Mouse (Mus musculus) embryonic facial prominence, embryonic 12.5 days (tissue): Measurements from ENCODE around the gene Aknad1. TPM values are rescaled to one million over a fixed set of nuclear protein-coding genes. Genes with fewer than 3 reads are reported as not detected.

Experiments
- ATAC-seq: fragments of 200-750 bp; cut with Nextera tagmentation; 2 replicates; pipeline ENCODE4 v1.8.0; 2017; ENCODE audit not compliant: insufficient number of reproducible peaks, insufficient read depth, low FRiP score, low TSS enrichment
- H3K27ac ChIP-seq: fragments of 300-500 bp; sonication (generic); 2 replicates; pipeline ENCODE4 v1.5.1; 2016; ENCODE audit warnings: mild to moderate bottlenecking
- H3K27me3 ChIP-seq: fragments of 300-500 bp; sonication (generic); 2 replicates; pipeline ENCODE4 v1.6.1; 2016; ENCODE audit warnings: mild to moderate bottlenecking, moderate library complexity
- H3K36me3 ChIP-seq: fragments of 300-500 bp; sonication (generic); 2 replicates; pipeline ENCODE4 v1.6.1; 2016; ENCODE audit warnings: mild to moderate bottlenecking
- H3K4me1 ChIP-seq: fragments of 300-500 bp; sonication (generic); 2 replicates; pipeline ENCODE4 v1.6.1; 2016
- H3K4me2 ChIP-seq: fragments of 300-500 bp; sonication (generic); replicated peaks from 2 replicates; pipeline ENCODE4 v1.6.1; 2016; ENCODE audit warnings: mild to moderate bottlenecking, moderate library complexity
- H3K4me3 ChIP-seq: fragments of 300-500 bp; sonication (generic); 2 replicates; pipeline ENCODE4 v1.5.1; 2016; ENCODE audit warnings: mild to moderate bottlenecking
- H3K9ac ChIP-seq: fragments of 300-500 bp; sonication (generic); 2 replicates; pipeline ENCODE4 v1.6.1; 2016; ENCODE audit warnings: mild to moderate bottlenecking, moderate library complexity
- H3K9me3 ChIP-seq: fragments of 300-500 bp; sonication (generic); 2 replicates; pipeline ENCODE4 v1.6.1; 2016; ENCODE audit warnings: mild to moderate bottlenecking, moderate library complexity
- WGBS: fragments of 180-500 bp; shearing (Covaris S2); methylation state at CpG from one replicate; pipeline ENCODE4 v1.1.7; 2016; 5-methylcytosine and 5-hydroxymethylcytosine counted together
- polyA plus RNA-seq: library from polyadenylated mRNA; unstranded; fragments of >200 nt; fragmentation: Nextera tagmentation; extraction: Ambion mirVana; gene quantifications from 2 replicates; pipeline ENCODE4 v1.2.1, GENCODE M21; 2016

Aknad1 gene
- polyA plus RNA-seq, 1 experiment from 2014 or later, result 0.36 TPM

- WGBS, result 38% methylated on average over 6 of the region's 6 CpGs
- no peak overlapping the region for H3K9ac ChIP-seq
- H3K4me2 ChIP-seq, result no peak overlapping the region
- no peaks in the 10 kb centered on the region for H3K27me3 ChIP-seq
- ATAC-seq, result peak; percentile 81
- H3K9me3 ChIP-seq, result no peaks in the 10 kb centered on the region
- H3K27ac ChIP-seq, result peak overlapping the region; percentile 18
- H3K4me3 ChIP-seq, result no peak overlapping the region
- H3K4me1 ChIP-seq, result peaks cover 6% of the 10 kb centered on the region; the same call in 1 of the 2 replicates
- H3K36me3 ChIP-seq, result no peaks in the 10 kb centered on the region
Measured at GRCm38 (mm10) chr3:108770725-108771368, 31.4 kb downstream of the Aknad1 start.

GRCm38 (mm10) chr3:108772211-108772610, 32.8 kb downstream of the Aknad1 start:
- no peak for ATAC-seq
- H3K9me3 ChIP-seq, result no peaks in the 10 kb centered on the region
- H3K36me3 ChIP-seq, result no peaks in the 10 kb centered on the region
- H3K27me3 ChIP-seq, result no peaks in the 10 kb centered on the region
- no peak overlapping the region for H3K4me2 ChIP-seq
- H3K9ac ChIP-seq, result no peak overlapping the region
- no peak overlapping the region for H3K27ac ChIP-seq
- peaks cover 6% of the 10 kb centered on the region; the same call in 1 of the 2 replicates for H3K4me1 ChIP-seq
- H3K4me3 ChIP-seq, result no peak overlapping the region
- 86% methylated on average over 13 of the region's 13 CpGs for WGBS

- H3K27ac ChIP-seq, result no peak overlapping the region
- no peak for ATAC-seq
- no peak overlapping the region for H3K4me3 ChIP-seq
- no peaks in the 10 kb centered on the region for H3K9me3 ChIP-seq
- no peaks in the 10 kb centered on the region for H3K27me3 ChIP-seq
- H3K9ac ChIP-seq, result no peak overlapping the region
- 80% methylated on average over 3 of the region's 3 CpGs for WGBS
- no peaks in the 10 kb centered on the region for H3K36me3 ChIP-seq
- peaks cover 6% of the 10 kb centered on the region; the same call in 1 of the 2 replicates for H3K4me1 ChIP-seq
- no peak overlapping the region for H3K4me2 ChIP-seq
Measured at GRCm38 (mm10) chr3:108772811-108773210, 33.4 kb downstream of the Aknad1 start.

- Histone ChIP-seq H3K27ac (no peak overlapping the region), H3K9ac (no peak overlapping the region), H3K36me3 (no peaks in the 10 kb centered on the region), H3K4me2 (no peak overlapping the region), H3K4me3 (no peak overlapping the region), H3K4me1 (peaks cover 11% of the 10 kb centered on the region; the same call in 1 of the 2 replicates), H3K9me3 (no peaks in the 10 kb centered on the region), H3K27me3 (no peaks in the 10 kb centered on the region)
- no peak for ATAC-seq
- whole genome bisulfite sequencing, result 66% methylated on average over 4 of the region's 4 CpGs
Measured at GRCm38 (mm10) chr3:108778761-108779540, 39.5 kb downstream of the Aknad1 start.

- H3K4me3 ChIP-seq, result no peak overlapping the region
- H3K27ac ChIP-seq, result peak overlapping the region; percentile 51; the same call in 1 of the 2 replicates
- ATAC-seq, result no peak
- no peak overlapping the region for H3K4me2 ChIP-seq
- peaks cover 12% of the 10 kb centered on the region; the same call in 1 of the 2 replicates for H3K9me3 ChIP-seq
- no peaks in the 10 kb centered on the region for H3K27me3 ChIP-seq
- WGBS, result 49% methylated on average over 10 of the region's 10 CpGs
- peaks cover 11% of the 10 kb centered on the region; the same call in 1 of the 2 replicates for H3K4me1 ChIP-seq
- H3K9ac ChIP-seq, result no peak overlapping the region
- H3K36me3 ChIP-seq, result no peaks in the 10 kb centered on the region
Measured at GRCm38 (mm10) chr3:108781238-108781883, 41.9 kb downstream of the Aknad1 start.

DNA sequence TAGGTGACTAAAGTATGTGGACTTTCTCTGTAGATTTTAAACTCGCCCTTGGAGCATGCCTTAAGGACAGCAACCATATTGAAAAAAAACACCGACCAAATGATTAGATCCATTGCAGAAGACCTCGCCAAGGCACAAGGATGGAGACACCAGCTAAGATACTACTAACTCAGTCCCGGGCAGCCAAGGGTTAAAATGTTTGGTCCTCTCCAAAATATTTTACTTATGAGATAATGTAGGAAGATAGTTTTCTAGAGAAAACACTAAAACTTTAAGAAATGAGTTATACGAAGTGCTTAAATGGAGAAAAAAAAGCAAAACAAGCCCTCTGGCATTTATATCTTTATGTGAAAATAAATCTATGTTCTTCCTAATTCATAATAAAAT, 42.4 kb downstream of the Aknad1 start:
- no peak for ATAC-seq
- Histone ChIP-seq H3K4me2 (no peak overlapping the region), H3K36me3 (no peaks in the 10 kb centered on the region), H3K4me1 (peaks cover 11% of the 10 kb centered on the region; the same call in 1 of the 2 replicates), H3K9me3 (peaks cover 12% of the 10 kb centered on the region; the same call in 1 of the 2 replicates), H3K9ac (no peak overlapping the region), H3K27ac (no peak overlapping the region), H3K27me3 (no peaks in the 10 kb centered on the region), H3K4me3 (no peak overlapping the region)
- 70% methylated on average over 5 of the region's 5 CpGs for WGBS

- H3K9me3 ChIP-seq, result peaks cover 12% of the 10 kb centered on the region; the same call in 1 of the 2 replicates
- H3K27ac ChIP-seq, result peak overlapping the region; percentile 60; the same call in 1 of the 2 replicates
- H3K4me3 ChIP-seq, result no peak overlapping the region
- H3K4me2 ChIP-seq, result no peak overlapping the region
- no peak overlapping the region for H3K9ac ChIP-seq
- H3K4me1 ChIP-seq, result peaks cover 11% of the 10 kb centered on the region; the same call in 1 of the 2 replicates
- 47% methylated on average over 6 of the region's 6 CpGs for WGBS
- no peaks in the 10 kb centered on the region for H3K36me3 ChIP-seq
- no peaks in the 10 kb centered on the region for H3K27me3 ChIP-seq
- no peak for ATAC-seq
Measured at GRCm38 (mm10) chr3:108782364-108782895, 43.0 kb downstream of the Aknad1 start.

DNA sequence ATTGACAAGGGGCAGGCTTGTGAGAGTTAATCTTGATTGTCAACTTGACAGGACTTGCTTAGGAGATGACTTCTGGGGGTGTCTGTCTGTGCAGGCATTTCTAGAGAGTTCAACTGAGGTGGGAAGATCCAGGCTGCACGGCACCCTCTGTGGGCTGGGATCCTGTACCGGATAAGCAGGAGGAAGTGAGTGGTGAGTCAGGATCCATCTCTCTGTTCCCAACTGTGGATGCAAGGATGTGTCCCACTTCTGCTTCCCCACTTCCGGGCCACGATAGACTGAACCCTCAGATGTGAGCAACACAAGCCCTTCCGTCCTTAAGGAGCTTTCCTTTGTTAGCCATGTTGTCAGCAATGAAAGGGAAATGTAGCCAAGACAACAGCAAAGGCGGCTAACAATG, 47.1 kb downstream of the Aknad1 start:
- H3K4me2 ChIP-seq, result no peak overlapping the region
- H3K4me1 ChIP-seq, result peaks cover 30% of the 10 kb centered on the region; the same call in 1 of the 2 replicates
- H3K9me3 ChIP-seq, result peaks cover 12% of the 10 kb centered on the region; the same call in 1 of the 2 replicates
- no peak overlapping the region for H3K9ac ChIP-seq
- no peak for ATAC-seq
- no peak overlapping the region for H3K27ac ChIP-seq
- no peak overlapping the region for H3K4me3 ChIP-seq
- no peaks in the 10 kb centered on the region for H3K36me3 ChIP-seq
- H3K27me3 ChIP-seq, result no peaks in the 10 kb centered on the region
- 84% methylated on average over 6 of the region's 6 CpGs for WGBS

GRCm38 (mm10) chr3:108787754-108788454, 48.4 kb downstream of the Aknad1 start:
- peaks cover 12% of the 10 kb centered on the region; the same call in 1 of the 2 replicates for H3K9me3 ChIP-seq
- H3K4me1 ChIP-seq, result peaks cover 33% of the 10 kb centered on the region; the same call in 1 of the 2 replicates
- no peak overlapping the region for H3K4me2 ChIP-seq
- ATAC-seq, result no peak
- H3K4me3 ChIP-seq, result no peak overlapping the region
- 41% methylated on average over 12 of the region's 12 CpGs for WGBS
- H3K9ac ChIP-seq, result no peak overlapping the region
- no peak overlapping the region for H3K27ac ChIP-seq
- no peaks in the 10 kb centered on the region for H3K27me3 ChIP-seq
- peaks cover 7% of the 10 kb centered on the region; the same call in 1 of the 2 replicates for H3K36me3 ChIP-seq

DNA sequence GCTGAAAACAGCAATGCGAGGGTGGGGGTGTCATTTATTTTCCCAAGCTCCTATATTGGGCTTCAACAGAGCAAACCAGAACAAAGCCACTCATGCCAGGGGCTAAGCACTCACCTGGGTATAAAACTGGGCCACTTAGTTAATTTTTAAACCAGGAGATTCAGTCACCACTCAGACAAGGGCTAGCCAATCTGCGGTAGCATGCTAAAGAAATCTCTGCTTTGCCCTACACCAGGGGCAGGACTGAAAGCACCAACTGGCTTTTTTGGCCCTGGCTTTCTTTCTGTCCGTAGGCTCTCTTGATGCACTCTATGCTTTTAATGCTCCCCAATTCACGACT, 49.0 kb downstream of the Aknad1 start:
- Histone ChIP-seq H3K27me3 (no peaks in the 10 kb centered on the region), H3K4me1 (peaks cover 33% of the 10 kb centered on the region; the same call in 1 of the 2 replicates), H3K27ac (no peak overlapping the region), H3K9ac (no peak overlapping the region), H3K4me2 (no peak overlapping the region), H3K4me3 (no peak overlapping the region), H3K36me3 (peaks cover 7% of the 10 kb centered on the region; the same call in 1 of the 2 replicates), H3K9me3 (peaks cover 12% of the 10 kb centered on the region; the same call in 1 of the 2 replicates)
- WGBS, result 87% methylated on average over 4 of the region's 4 CpGs
- no peak for ATAC-seq

DNA sequence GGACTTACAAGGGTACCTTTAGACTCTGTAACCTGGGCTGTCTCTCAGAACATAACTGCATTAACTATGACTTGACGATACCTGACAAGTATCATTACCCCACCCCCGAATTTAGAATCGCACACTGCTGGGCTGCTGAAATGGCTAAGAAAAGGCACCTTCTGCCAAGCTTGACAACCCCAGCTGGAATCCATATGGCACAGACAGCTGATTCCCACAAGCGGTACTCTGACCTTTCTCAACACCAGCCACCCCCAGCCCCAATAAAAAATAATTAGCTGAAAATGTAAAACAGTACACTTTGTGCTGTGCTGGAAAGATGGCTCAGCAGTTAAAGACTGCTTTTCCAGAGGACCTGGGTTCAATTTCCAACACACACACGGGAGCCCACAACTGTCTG, 49.8 kb downstream of the Aknad1 start:
- WGBS, result 21% methylated on average over 5 of the region's 5 CpGs

More for the DNA sequence above, 49.8 kb downstream of the Aknad1 start:
- Histone ChIP-seq H3K27me3 (no peaks in the 10 kb centered on the region), H3K4me3 (no peak overlapping the region), H3K4me1 (peaks cover 33% of the 10 kb centered on the region; the same call in 1 of the 2 replicates), H3K27ac (no peak overlapping the region), H3K9ac (no peak overlapping the region), H3K36me3 (peaks cover 7% of the 10 kb centered on the region; the same call in 1 of the 2 replicates), H3K9me3 (peaks cover 12% of the 10 kb centered on the region; the same call in 1 of the 2 replicates), H3K4me2 (no peak overlapping the region)
- no peak for ATAC-seq
